Mouse (Mus musculus): ENCODE data around the gene Cxcl12. TPM values are rescaled to one million over a fixed set of nuclear protein-coding genes. Genes with fewer than 3 reads are reported as not detected.

Cxcl12 gene
- polyA plus RNA-seq, 2 experiments: 41.3 to 43.6 TPM

GRCm38 (mm10) chr6:117206834-117207233 is 38.5 kb downstream of the Cxcl12 start:
- Histone ChIP-seq H3K27me3 (ENCODE audit: control insufficient read depth, insufficient read depth, low read length) (no peaks in the 10 kb centered on the region), H3K9me3 (ENCODE audit: control insufficient read depth, low read length) (no peaks in the 10 kb centered on the region), H3K4me3 (ENCODE audit: insufficient read depth in 1 of 2, low read depth in 2 of 2, low read length in 2 of 2) (no peak overlapping the region), H3K4me1 (replicated peaks; ENCODE audit: control insufficient read depth in 2 of 2, insufficient read depth in 2 of 2, low read length in 1 of 2) (no peaks in the 10 kb centered on the region), H3K27ac (no peak overlapping the region), H3K9ac (replicated peaks) (no peak overlapping the region), H3K36me3 (replicated peaks; ENCODE audit: control insufficient read depth, insufficient read depth, low read depth) (no peaks in the 10 kb centered on the region), H3K4me2 (ENCODE audit: low read depth) (no peak overlapping the region)
- 59% methylated on average over 2 of the region's 2 CpGs for WGBS (ENCODE audit: insufficient replicate concordance)
- no peak for DNase-seq (ENCODE audit: low read depth in 3 of 3, low spot score in 3 of 3)
- no peak for ATAC-seq (ENCODE audit: insufficient read depth)
- TF ChIP-seq CTCF (IDR thresholded peaks at IDR 0.05; ENCODE audit: low read depth): no peak

- Histone ChIP-seq H3K4me1 (replicated peaks; ENCODE audit: control insufficient read depth in 2 of 2, insufficient read depth in 2 of 2, low read length in 1 of 2) (no peaks in the 10 kb centered on the region), H3K4me2 (ENCODE audit: low read depth) (no peak overlapping the region), H3K27ac (no peak overlapping the region), H3K9ac (replicated peaks) (no peak overlapping the region), H3K9me3 (ENCODE audit: control insufficient read depth, low read length) (no peaks in the 10 kb centered on the region), H3K36me3 (replicated peaks; ENCODE audit: control insufficient read depth, insufficient read depth, low read depth) (no peaks in the 10 kb centered on the region), H3K4me3 (ENCODE audit: insufficient read depth in 1 of 2, low read depth in 2 of 2, low read length in 2 of 2) (no peak overlapping the region), H3K27me3 (ENCODE audit: control insufficient read depth, insufficient read depth, low read length) (no peaks in the 10 kb centered on the region)
- TF ChIP-seq EP300 (IDR thresholded peaks at IDR 0.05; ENCODE audit: low read depth): no peak
- ATAC-seq (ENCODE audit: insufficient read depth): no peak
- 48% methylated on average over 1 of the region's 1 CpGs for WGBS (ENCODE audit: insufficient replicate concordance)
- no peak for DNase-seq (ENCODE audit: low read depth in 3 of 3, low spot score in 3 of 3)
Measured at GRCm38 (mm10) chr6:117207289-117207688, 39.0 kb downstream of the Cxcl12 start.

- Histone ChIP-seq H3K9me3 (ENCODE audit: control insufficient read depth, low read length) (no peaks in the 10 kb centered on the region), H3K4me2 (ENCODE audit: low read depth) (no peak overlapping the region), H3K4me1 (replicated peaks; ENCODE audit: control insufficient read depth in 2 of 2, insufficient read depth in 2 of 2, low read length in 1 of 2) (no peaks in the 10 kb centered on the region), H3K4me3 (ENCODE audit: insufficient read depth in 1 of 2, low read depth in 2 of 2, low read length in 2 of 2) (no peak overlapping the region), H3K27ac (no peak overlapping the region), H3K36me3 (replicated peaks; ENCODE audit: control insufficient read depth, insufficient read depth, low read depth) (no peaks in the 10 kb centered on the region), H3K27me3 (ENCODE audit: control insufficient read depth, insufficient read depth, low read length) (no peaks in the 10 kb centered on the region), H3K9ac (replicated peaks) (no peak overlapping the region)
- TF ChIP-seq CTCF (IDR thresholded peaks at IDR 0.05; ENCODE audit: low read depth) (no peak), EP300 (IDR thresholded peaks at IDR 0.05; ENCODE audit: low read depth) (no peak)
- ATAC-seq (ENCODE audit: insufficient read depth): no peak
- DNase-seq (ENCODE audit: low read depth in 3 of 3, low spot score in 3 of 3): no peak
- WGBS (ENCODE audit: insufficient replicate concordance): 22% methylated on average over 6 of the region's 6 CpGs
Measured at GRCm38 (mm10) chr6:117210086-117210485, 41.8 kb downstream of the Cxcl12 start.

GRCm38 (mm10) chr6:117210536-117210935 is 42.2 kb downstream of the Cxcl12 start:
- TF ChIP-seq CTCF (IDR thresholded peaks at IDR 0.05; ENCODE audit: low read depth): no peak
- TF ChIP-seq EP300 (IDR thresholded peaks at IDR 0.05; ENCODE audit: low read depth): no peak
- no peak for ATAC-seq (ENCODE audit: insufficient read depth)
- 50% methylated on average over 6 of the region's 6 CpGs for WGBS (ENCODE audit: insufficient replicate concordance)
- no peak overlapping the region for H3K4me3 ChIP-seq (ENCODE audit: insufficient read depth in 1 of 2, low read depth in 2 of 2, low read length in 2 of 2)
- DNase-seq (ENCODE audit: low read depth in 3 of 3, low spot score in 3 of 3): no peak
- H3K27me3 ChIP-seq (ENCODE audit: control insufficient read depth, insufficient read depth, low read length): no peaks in the 10 kb centered on the region
- H3K27ac ChIP-seq: no peak overlapping the region
- no peaks in the 10 kb centered on the region for H3K36me3 ChIP-seq (replicated peaks; ENCODE audit: control insufficient read depth, insufficient read depth, low read depth)
- no peaks in the 10 kb centered on the region for H3K9me3 ChIP-seq (ENCODE audit: control insufficient read depth, low read length)
- no peaks in the 10 kb centered on the region for H3K4me1 ChIP-seq (replicated peaks; ENCODE audit: control insufficient read depth in 2 of 2, insufficient read depth in 2 of 2, low read length in 1 of 2)
- no peak overlapping the region for H3K4me2 ChIP-seq (ENCODE audit: low read depth)
- H3K9ac ChIP-seq (replicated peaks): no peak overlapping the region

- DNase-seq (ENCODE audit: low read depth in 3 of 3, low spot score in 3 of 3): no peak
- Histone ChIP-seq H3K27me3 (ENCODE audit: control insufficient read depth, insufficient read depth, low read length) (no peaks in the 10 kb centered on the region), H3K9me3 (ENCODE audit: control insufficient read depth, low read length) (no peaks in the 10 kb centered on the region), H3K27ac (no peak overlapping the region), H3K4me2 (ENCODE audit: low read depth) (no peak overlapping the region), H3K4me3 (ENCODE audit: insufficient read depth in 1 of 2, low read depth in 2 of 2, low read length in 2 of 2) (no peak overlapping the region), H3K4me1 (replicated peaks; ENCODE audit: control insufficient read depth in 2 of 2, insufficient read depth in 2 of 2, low read length in 1 of 2) (no peaks in the 10 kb centered on the region), H3K36me3 (replicated peaks; ENCODE audit: control insufficient read depth, insufficient read depth, low read depth) (no peaks in the 10 kb centered on the region), H3K9ac (replicated peaks) (no peak overlapping the region)
- ATAC-seq (ENCODE audit: insufficient read depth): no peak
- 67% methylated on average over 5 of the region's 5 CpGs for WGBS (ENCODE audit: insufficient replicate concordance)
- TF ChIP-seq CTCF (IDR thresholded peaks at IDR 0.05; ENCODE audit: low read depth) (no peak), EP300 (IDR thresholded peaks at IDR 0.05; ENCODE audit: low read depth) (no peak)
Measured at GRCm38 (mm10) chr6:117214506-117214905, 46.2 kb downstream of the Cxcl12 start.
